Mouse (Mus musculus) neural tube, embryonic 10.5 days (tissue): Measurements from ENCODE around the gene Hikeshi.
A peak's percentile ranks its signal among the peaks of the same experiment; 100 is the strongest.

Source experiments
- DNase-seq: peaks from one replicate; pipeline ENCODE4 v3.0.0-alpha.2; 2017; ENCODE audit warnings: low spot score; ENCODE audit errors: extremely low spot score

Gene Hikeshi

GRCm38 (mm10) chr7:89940571-89941463 lies at the start of gene Hikeshi:
Gene Hikeshi, minus strand, starts transcription at chr7:89941204.
- DNase-seq: peak; percentile 93

GRCm38 (mm10) chr7:89984421-89984820 lies 43.4 kb upstream of the Hikeshi start:
- DNase-seq: no peak

- DNase-seq: no peak
Observed at GRCm38 (mm10) chr7:89983441-89983840, 42.4 kb upstream of the Hikeshi start.

- no peak for DNase-seq
Observed at GRCm38 (mm10) chr7:89981557-89981956, 40.6 kb upstream of the Hikeshi start.

- peak; percentile 92 for DNase-seq
Observed at GRCm38 (mm10) chr7:89980485-89981422, 39.8 kb upstream of the Hikeshi start, which contains the start of gene Eed. Gene Eed, minus strand, starts transcription at chr7:89980983.

- no peak for DNase-seq
Observed at GRCm38 (mm10) chr7:89980133-89980484, 39.1 kb upstream of the Hikeshi start.

- DNase-seq: no peak
Observed at GRCm38 (mm10) chr7:89979432-89980130, 38.6 kb upstream of the Hikeshi start.

GRCm38 (mm10) chr7:89976796-89977195 lies 35.8 kb upstream of the Hikeshi start:
- DNase-seq: no peak

GRCm38 (mm10) chr7:89975571-89975970 lies 34.6 kb upstream of the Hikeshi start:
- DNase-seq: no peak

- no peak for DNase-seq
Observed at GRCm38 (mm10) chr7:89967235-89967634, 26.2 kb upstream of the Hikeshi start.

- no peak for DNase-seq
Observed at GRCm38 (mm10) chr7:89966771-89967170, 25.8 kb upstream of the Hikeshi start.

- DNase-seq: no peak
Observed at GRCm38 (mm10) chr7:89963135-89963534, 22.1 kb upstream of the Hikeshi start.

- DNase-seq: no peak
Observed at GRCm38 (mm10) chr7:89957300-89957699, 16.3 kb upstream of the Hikeshi start.

GRCm38 (mm10) chr7:89954261-89954660 lies 13.3 kb upstream of the Hikeshi start:
- DNase-seq: no peak

GRCm38 (mm10) chr7:89949403-89949802 lies 8.4 kb upstream of the Hikeshi start:
- DNase-seq: no peak

- DNase-seq: no peak
Observed at GRCm38 (mm10) chr7:89948026-89948425, 7.0 kb upstream of the Hikeshi start.

GRCm38 (mm10) chr7:89939497-89940353 lies 1.3 kb downstream of the Hikeshi start:
- no peak for DNase-seq

- no peak for DNase-seq
Observed at GRCm38 (mm10) chr7:89923441-89924180, 17.4 kb downstream of the Hikeshi start.

- DNase-seq: no peak
Observed at GRCm38 (mm10) chr7:89917776-89918175, 23.2 kb downstream of the Hikeshi start.

- DNase-seq: no peak
Observed at GRCm38 (mm10) chr7:89916711-89917110, 24.3 kb downstream of the Hikeshi start.
